Mouse (Mus musculus) bone marrow, adult 2 months (tissue): ENCODE measurements at regions not wholly inside any gene's neighbourhood (a gene's known extent, or its start where the extent isn't known, plus 50 kb on each side); places are given as distances from the start of the nearest gene placed in this dataset.
"Not testable (repeated sequence)": the region's sequence is repeated elsewhere in the genome, so short reads cannot be mapped to it uniquely, and the experiment has no call there.

Experiments used
- H3K27ac ChIP-seq: fragments of 200-500 bp; 2 replicates; pipeline ENCODE4 v1.5.1; 2012; ENCODE audit warnings: low read depth, mild to moderate bottlenecking, control low read depth, inconsistent platforms, low read length; ENCODE audit not compliant: control insufficient read depth, poor library complexity, insufficient read depth
- H3K4me1 ChIP-seq: fragments of 200-500 bp; 2 replicates; pipeline ENCODE4 v1.6.1; 2011; ENCODE audit warnings: low read length; ENCODE audit not compliant: control insufficient read depth, insufficient read depth
- H3K4me3 ChIP-seq: fragments of 200-500 bp; replicated peaks from 2 replicates; pipeline ENCODE3; 2011; ENCODE audit warnings: mild to moderate bottlenecking, low read depth, low read length, control low read depth; ENCODE audit not compliant: control insufficient read depth
- CTCF ChIP-seq: fragments of 200-500 bp; IDR thresholded peaks from 2 replicates; pipeline ENCODE4 v1.5.1; 2011; ENCODE audit warnings: low read length, control low read depth; ENCODE audit not compliant: control insufficient read depth, insufficient read depth
- POLR2A ChIP-seq: fragments of 200-500 bp; IDR thresholded peaks from 2 replicates; pipeline ENCODE4 v1.6.1; 2011; ENCODE audit warnings: low read depth, mild to moderate bottlenecking, control low read depth, low read length, borderline replicate concordance; ENCODE audit not compliant: control insufficient read depth
- WGBS: fragments of 180-500 bp; shearing (Covaris S2); methylation state at CpG from one replicate; pipeline ENCODE4 v1.1.7; 2018; 5-methylcytosine and 5-hydroxymethylcytosine counted together

GRCm38 (mm10) chr16:76471081-76471480, 97.5 kb upstream of the Nrip1 start:
- no peak overlapping the region for H3K27ac ChIP-seq
- 73% methylated on average over 3 of the region's 3 CpGs for WGBS
- TF ChIP-seq CTCF (no peak), POLR2A (no peak)

GRCm38 (mm10) chr16:76459521-76459920, 85.9 kb upstream of the Nrip1 start:
- no peak overlapping the region for H3K27ac ChIP-seq
- no peak overlapping the region for H3K4me3 ChIP-seq
- H3K4me1 ChIP-seq, result no peaks in the 10 kb centered on the region
- TF ChIP-seq CTCF (no peak), POLR2A (no peak)
- 79% methylated on average over 1 of the region's 1 CpGs for WGBS

More at GRCm38 (mm10) chr16:76471081-76471480, 97.5 kb upstream of the Nrip1 start:
- H3K4me1 ChIP-seq, result no peaks in the 10 kb centered on the region
- no peak overlapping the region for H3K4me3 ChIP-seq

- H3K4me1 ChIP-seq, H3K27ac ChIP-seq, H3K4me3 ChIP-seq: not testable (repeated sequence)
- WGBS, result 67% methylated on average over 2 of the region's 2 CpGs
Measured at GRCm38 (mm10) chr16:76456300-76456599, 82.6 kb upstream of the Nrip1 start.

- H3K27ac ChIP-seq, result no peak overlapping the region
- 41% methylated on average over 9 of the region's 9 CpGs for WGBS
- TF ChIP-seq POLR2A (no peak), CTCF (no peak)
Measured at GRCm38 (mm10) chr16:76455499-76456299, 82.1 kb upstream of the Nrip1 start.

GRCm38 (mm10) chr16:76454741-76455465, 81.3 kb upstream of the Nrip1 start:
- no peak overlapping the region for H3K27ac ChIP-seq
- H3K4me3 ChIP-seq, result no peak overlapping the region
- TF ChIP-seq POLR2A (no peak), CTCF (no peak)
- H3K4me1 ChIP-seq, result no peaks in the 10 kb centered on the region
- 84% methylated on average over 17 of the region's 17 CpGs for WGBS

More at GRCm38 (mm10) chr16:76455499-76456299, 82.1 kb upstream of the Nrip1 start:
- Histone ChIP-seq H3K4me1 (no peaks in the 10 kb centered on the region), H3K4me3 (no peak overlapping the region)

GRCm38 (mm10) chr16:76453457-76454200, 80.0 kb upstream of the Nrip1 start:
- WGBS, result 75% methylated on average over 11 of the region's 11 CpGs
- H3K4me1 ChIP-seq, result no peaks in the 10 kb centered on the region
- TF ChIP-seq CTCF (no peak), POLR2A (no peak)
- no peak overlapping the region for H3K4me3 ChIP-seq
- no peak overlapping the region for H3K27ac ChIP-seq

- Histone ChIP-seq H3K4me1 (no peaks in the 10 kb centered on the region), H3K27ac (no peak overlapping the region), H3K4me3 (no peak overlapping the region)
- 5% methylated on average over 3 of the region's 3 CpGs for WGBS
- TF ChIP-seq POLR2A (no peak), CTCF (no peak)
Measured at GRCm38 (mm10) chr16:76448773-76449172, 75.1 kb upstream of the Nrip1 start.

GRCm38 (mm10) chr16:76447033-76447432, 73.4 kb upstream of the Nrip1 start:
- 71% methylated on average over 3 of the region's 3 CpGs for WGBS
- H3K27ac ChIP-seq, result no peak overlapping the region
- H3K4me3 ChIP-seq, result no peak overlapping the region
- no peaks in the 10 kb centered on the region for H3K4me1 ChIP-seq
- TF ChIP-seq POLR2A, result no peak
- no peak for TF ChIP-seq CTCF

- TF ChIP-seq CTCF (no peak), POLR2A (no peak)
- H3K4me3 ChIP-seq, result no peak overlapping the region
- H3K27ac ChIP-seq, result no peak overlapping the region
- WGBS, result 70% methylated on average over 3 of the region's 3 CpGs
- H3K4me1 ChIP-seq, result no peaks in the 10 kb centered on the region
Measured at GRCm38 (mm10) chr16:76444668-76445067, 71.0 kb upstream of the Nrip1 start.
